Mouse (Mus musculus) heart, postnatal 0 days (tissue): ENCODE data around the gene Grik5. TPM values are rescaled to one million over a fixed set of nuclear protein-coding genes. Genes with fewer than 3 reads are reported as not detected.
A peak's percentile ranks its signal among the peaks of the same experiment; 100 is the strongest.

Experiments used
- ATAC-seq: fragments of 200-750 bp; cut with Nextera tagmentation; 2 replicates; pipeline ENCODE4 v1.8.0; 2017; ENCODE audit warnings: low read depth, moderate number of reproducible peaks, moderate library complexity; ENCODE audit not compliant: insufficient read depth
- DNase-seq: peaks from one replicate; pipeline ENCODE4 v3.0.0-alpha.2; 2016; ENCODE audit warnings: low spot score
- H3K27ac ChIP-seq: fragments of 300-500 bp; sonication (generic); 2 replicates; pipeline ENCODE4 v1.5.1; 2014; ENCODE audit warnings: low read depth, mild to moderate bottlenecking
- H3K27me3 ChIP-seq: fragments of 300-500 bp; sonication (generic); 2 replicates; pipeline ENCODE4 v1.6.1; 2014; ENCODE audit warnings: low read length, mixed read lengths; ENCODE audit not compliant: control insufficient read depth, insufficient read depth
- H3K36me3 ChIP-seq: fragments of 300-500 bp; sonication (generic); replicated peaks from 2 replicates; pipeline ENCODE4 v1.6.1; 2014; ENCODE audit warnings: low read length, mixed read lengths; ENCODE audit not compliant: control insufficient read depth, insufficient read depth
- H3K4me1 ChIP-seq: fragments of 300-500 bp; sonication (generic); 2 replicates; pipeline ENCODE4 v1.6.1; 2014; ENCODE audit warnings: antibody characterized with exemption; ENCODE audit not compliant: control insufficient read depth, insufficient read depth
- H3K4me2 ChIP-seq: fragments of 300-500 bp; sonication (generic); 2 replicates; pipeline ENCODE4 v1.6.1; 2014; ENCODE audit warnings: low read depth, mild to moderate bottlenecking, low read length, moderate library complexity
- H3K4me3 ChIP-seq: fragments of 300-500 bp; sonication (generic); 2 replicates; pipeline ENCODE4 v1.5.1; 2014; ENCODE audit warnings: low read depth, low read length
- H3K9ac ChIP-seq: fragments of 300-500 bp; sonication (generic); replicated peaks from 2 replicates; pipeline ENCODE4 v1.6.1; 2014; ENCODE audit warnings: low read depth, low read length, mixed read lengths
- H3K9me3 ChIP-seq: fragments of 300-500 bp; sonication (generic); replicated peaks from 2 replicates; pipeline ENCODE4 v1.6.1; 2016; ENCODE audit warnings: low read length; ENCODE audit not compliant: control insufficient read depth
- CTCF ChIP-seq: IDR thresholded peaks from 2 replicates; pipeline ENCODE4 v1.5.1; 2016; ENCODE audit warnings: antibody characterized with exemption, control low read depth, low read depth
- EP300 ChIP-seq: IDR thresholded peaks from 2 replicates; pipeline ENCODE4 v1.6.1; 2016; ENCODE audit warnings: antibody characterized with exemption, low read depth
- WGBS: fragments of 180-500 bp; shearing (Covaris S2); extraction: QIAGEN DNeasy Blood & Tissue Kit; methylation state at CpG from one replicate; pipeline ENCODE4 v1.1.7; 2014; 5-methylcytosine and 5-hydroxymethylcytosine counted together
- polyA plus RNA-seq: library from polyadenylated mRNA; unstranded; fragments of >200 nt; fragmentation: Nextera tagmentation; extraction: Ambion mirVana; gene quantifications from 2 replicates; pipeline ENCODE4 v1.2.1, GENCODE M21; 2015
- total RNA-seq: library from RNA; depleted of rRNA; stranded (reverse); fragments of >200 nt; gene quantifications from 2 replicates; pipeline ENCODE4 v1.2.3, GENCODE M21; 2014; ENCODE audit warnings: low replicate concordance; rRNA removed

The Grik5 gene
- total RNA-seq (16.2 and 21.5 TPM in 2 replicates), polyA plus RNA-seq (1.5 and 1.6 TPM in 2 replicates)

- Histone ChIP-seq H3K36me3 (peaks cover 9% of the 10 kb centered on the region; the same call in 1 of the 2 replicates), H3K27me3 (no peaks in the 10 kb centered on the region), H3K9ac (peak within 1 kb of the TSS; percentile 75), H3K9me3 (no peaks in the 10 kb centered on the region), H3K4me3 (peak within 1 kb of the TSS; percentile 67), H3K4me1 (0 out of 2 replicates have a peak, but pooled peaks cover 8% of the 10 kb centered on the region), H3K27ac (peak within 1 kb of the TSS; percentile 60), H3K4me2 (peak within 1 kb of the TSS; percentile 94)
- TF ChIP-seq CTCF = no peak
- no peak for TF ChIP-seq EP300
- WGBS = 2% methylated on average over 19 of the region's 28 CpGs
- DNase-seq = peak; percentile 17
- no peak for ATAC-seq
Measured at GRCm38 (mm10) chr7:25071979-25072715, at the start of gene Grik5, which contains the start of gene Zfp574. TSS of gene Grik5 (minus strand) at chr7:25072346. TSS of gene Zfp574 (plus strand) at chr7:25072567.

- Histone ChIP-seq H3K4me3 (no peak overlapping the region), H3K9me3 (no peaks in the 10 kb centered on the region), H3K9ac (no peak overlapping the region), H3K36me3 (no peaks in the 10 kb centered on the region), H3K4me1 (no peaks in the 10 kb centered on the region), H3K27me3 (no peaks in the 10 kb centered on the region), H3K27ac (no peak overlapping the region), H3K4me2 (no peak overlapping the region)
- TF ChIP-seq EP300 = no peak
- TF ChIP-seq CTCF = no peak
- no peak for DNase-seq
- no peak for ATAC-seq
- WGBS = 62% methylated on average over 13 of the region's 13 CpGs
Measured at GRCm38 (mm10) chr7:25121240-25121786, 49.2 kb upstream of the Grik5 start.

- H3K4me3 ChIP-seq = no peak overlapping the region
- TF ChIP-seq CTCF (no peak), EP300 (no peak)
- peaks cover 3% of the 10 kb centered on the region; the same call in 1 of the 2 replicates for H3K27me3 ChIP-seq
- H3K27ac ChIP-seq = no peak overlapping the region
- H3K36me3 ChIP-seq = no peaks in the 10 kb centered on the region
- WGBS = 67% methylated on average over 25 of the region's 25 CpGs
- no peak overlapping the region for H3K4me2 ChIP-seq
- ATAC-seq (peak; percentile 20), DNase-seq (no peak)
- H3K9ac ChIP-seq = no peak overlapping the region
- no peaks in the 10 kb centered on the region for H3K9me3 ChIP-seq
- no peaks in the 10 kb centered on the region for H3K4me1 ChIP-seq
Measured at GRCm38 (mm10) chr7:25120061-25120834, 48.1 kb upstream of the Grik5 start.

- Histone ChIP-seq H3K27ac (no peak overlapping the region), H3K4me2 (no peak overlapping the region), H3K4me3 (no peak overlapping the region), H3K9me3 (no peaks in the 10 kb centered on the region), H3K36me3 (no peaks in the 10 kb centered on the region), H3K9ac (no peak overlapping the region), H3K27me3 (peaks cover 12% of the 10 kb centered on the region; the same call in 1 of the 2 replicates), H3K4me1 (no peaks in the 10 kb centered on the region)
- DNase-seq = no peak
- WGBS = 71% methylated on average over 16 of the region's 16 CpGs
- ATAC-seq = no peak
- TF ChIP-seq EP300 (no peak), CTCF (no peak)
Measured at GRCm38 (mm10) chr7:25112956-25113603, 40.9 kb upstream of the Grik5 start.
